Mouse (Mus musculus) small intestine, adult 10 weeks (tissue): ENCODE results near the gene Scamp1. TPM values are rescaled to one million over a fixed set of nuclear protein-coding genes. Genes with fewer than 3 reads are reported as not detected.

ENCODE experiments used
- polyA plus RNA-seq: library from polyadenylated mRNA; stranded (reverse); fragments of 350-450 nt; fragmentation: Illumina TruSeq; extraction: RNeasy Lipid Tissue Mini Kit (QIAGEN cat#74804); gene quantifications from one replicate; pipeline ENCODE4 v1.2.3, GENCODE M21; 2014; ENCODE audit warnings: low replicate concordance

Scamp1 gene
- polyA plus RNA-seq, result 122 TPM

GRCm38 (mm10) chr13:94285281-94285871 is at the start of gene Scamp1:
Gene Scamp1, minus strand, starts transcription at chr13:94285857.

Other genes starting within 250 kb of the Scamp1 start
- 18.2 TPM for gene Lhfpl2, start 228.1 kb downstream of the Scamp1 start, polyA plus RNA-seq
- 31.0 TPM for gene Ap3b1, start 73.1 kb upstream of the Scamp1 start, polyA plus RNA-seq